Mouse (Mus musculus): Measurements from ENCODE around the gene Dvl1.

GRCm38 (mm10) chr4:155892017-155892416, 44.8 kb downstream of the Dvl1 start:
- TF ChIP-seq POLR2A (IDR thresholded peaks at IDR 0.05; ENCODE audit: low read depth, low read length) (no peak), CTCF (conservative IDR thresholded peaks at IDR 0.05; ENCODE audit: insufficient read depth, insufficient read length, low read depth, low read length) (0 out of 2 replicates have a peak, but pooled peaks have one; percentile 10)

Measured in kidney, adult 2 months (tissue).